Mouse (Mus musculus): ENCODE data around the gene Cst9.

DNA sequence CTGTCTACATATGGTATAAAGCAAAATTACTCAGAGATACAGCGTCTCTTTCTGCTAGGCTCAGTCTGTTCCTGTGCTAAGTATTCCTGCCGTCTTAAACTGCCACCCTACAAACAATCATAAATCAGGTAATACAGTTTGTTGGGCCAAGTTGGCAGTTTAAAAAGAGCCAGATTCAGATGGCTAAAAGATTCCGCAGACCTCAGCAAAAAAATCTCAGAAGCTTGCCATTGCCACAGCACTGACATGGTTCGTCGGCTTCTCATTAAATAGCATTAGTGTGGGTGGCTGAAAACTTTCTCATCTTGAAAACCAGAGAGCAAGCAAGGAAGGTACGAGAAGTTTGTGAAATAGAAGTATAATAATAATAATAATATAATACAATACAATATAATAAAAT, 28.3 kb upstream of the Cst9 start:
- TF ChIP-seq CTCF (IDR thresholded peaks at IDR 0.05; ENCODE audit: low read depth, low read length): no peak
- no peak for TF ChIP-seq EP300 (IDR thresholded peaks at IDR 0.05; ENCODE audit: insufficient read depth, low read depth, low read length)
- no peak for TF ChIP-seq POLR2A (IDR thresholded peaks at IDR 0.05; ENCODE audit: insufficient read depth, low read length)
